Mouse (Mus musculus) heart, postnatal 0 days (tissue): Measurements from ENCODE around the gene Zfp160.

Experiments used
- CTCF ChIP-seq: IDR thresholded peaks from 2 replicates; pipeline ENCODE4 v1.5.1; 2016; ENCODE audit warnings: antibody characterized with exemption, control low read depth, low read depth
- EP300 ChIP-seq: IDR thresholded peaks from 2 replicates; pipeline ENCODE4 v1.6.1; 2016; ENCODE audit warnings: antibody characterized with exemption, low read depth

GRCm38 (mm10) chr17:21008382-21009331, at the start of gene Zfp160:
- TF ChIP-seq CTCF (no peak), EP300 (no peak)
